Mouse (Mus musculus) olfactory bulb, adult 2 months (tissue): ENCODE measurements around the gene Pmpca.
A peak's percentile ranks its signal among the peaks of the same experiment; 100 is the strongest.

ENCODE experiments used
- CTCF ChIP-seq: fragments of 200-500 bp; IDR thresholded peaks from 2 replicates; pipeline ENCODE4 v1.5.1; 2012; ENCODE audit warnings: low read depth, mild to moderate bottlenecking, low read length, moderate library complexity; ENCODE audit not compliant: insufficient read depth
- POLR2A ChIP-seq: fragments of 200-500 bp; IDR thresholded peaks from 2 replicates; pipeline ENCODE4 v1.6.1; 2012; ENCODE audit warnings: mild to moderate bottlenecking, low read depth, low read length, moderate library complexity; ENCODE audit not compliant: insufficient read depth

DNA sequence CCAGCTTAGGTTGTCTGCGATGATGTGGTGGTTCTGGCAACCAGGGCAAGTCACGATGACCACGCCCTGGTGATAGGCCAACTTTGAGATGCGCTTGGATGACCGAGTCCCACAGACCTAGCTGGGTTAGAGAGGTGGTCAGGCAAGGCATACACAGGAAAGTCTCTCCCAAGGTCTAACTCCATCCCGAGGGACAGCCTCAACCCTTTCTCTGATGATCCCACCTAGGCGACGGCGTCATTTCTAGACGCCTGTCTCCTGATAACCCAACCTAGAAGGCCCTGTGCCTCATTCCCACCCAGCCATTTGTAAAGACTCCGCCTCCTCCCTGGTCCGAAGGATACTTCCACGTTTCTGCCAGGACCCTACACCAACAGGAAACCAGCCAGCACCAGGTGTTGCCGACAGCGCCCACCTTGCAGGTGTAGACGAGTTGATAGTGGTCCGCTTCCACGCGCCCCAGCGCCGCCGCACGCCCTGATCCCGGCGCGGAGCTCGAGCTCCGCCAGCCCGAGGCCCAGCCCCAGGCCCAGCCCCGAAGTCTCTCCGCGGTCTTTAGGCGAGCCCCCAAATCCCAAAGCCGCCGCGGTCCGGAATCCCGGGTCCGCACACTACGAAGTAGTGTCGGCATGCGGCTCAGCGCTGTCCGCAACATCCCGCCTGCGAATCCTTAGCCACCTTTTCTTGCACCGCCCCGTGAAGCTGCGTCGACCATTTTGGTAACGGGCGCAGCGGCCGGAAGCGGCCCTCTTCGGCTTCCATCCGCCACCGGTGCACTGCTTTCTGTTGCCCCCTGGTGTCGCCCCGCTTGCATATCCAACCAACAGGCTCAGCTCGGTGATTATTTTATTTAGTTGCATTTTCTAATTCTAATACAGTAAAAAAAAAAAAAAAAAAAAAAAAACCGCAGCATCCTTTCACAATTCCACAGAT lies 37.5 kb upstream of the Pmpca start, which contains the start of gene Dnlz:
- TF ChIP-seq CTCF (peak; percentile 50; the same call in 1 of the 2 replicates), POLR2A (peak; percentile 32; the same call in 1 of the 2 replicates)
